Mouse (Mus musculus) CH12.LX (cell line): ENCODE results near the gene Stx4a. TPM values are rescaled to one million over a fixed set of nuclear protein-coding genes. Genes with fewer than 3 reads are reported as not detected.
A peak's percentile ranks its signal among the peaks of the same experiment; 100 is the strongest.

Experiments used
- DNase-seq: peaks from one replicate; pipeline ENCODE4 v3.0.0-alpha.2; 2013; ENCODE audit errors: extremely low read depth
- H3K27ac ChIP-seq: 2 replicates; pipeline ENCODE4 v1.5.1; 2012; ENCODE audit warnings: low read depth, mild to moderate bottlenecking, control low read depth, moderate library complexity; ENCODE audit not compliant: insufficient read depth
- H3K27me3 ChIP-seq: replicated peaks from 2 replicates; pipeline ENCODE3; 2012; ENCODE audit warnings: inconsistent platforms
- H3K36me3 ChIP-seq, 2 experiments: replicated peaks in 1 of 2; 2 replicates each; pipeline versions ENCODE3 to v1.6.1; 2012; ENCODE audit warnings: inconsistent platforms in 1 of 2, low read length in 1 of 2, mild to moderate bottlenecking in 1 of 2, mixed read lengths in 1 of 2, moderate library complexity in 1 of 2; ENCODE audit not compliant: control insufficient read depth in 1 of 2, insufficient read depth in 1 of 2
- H3K4me1 ChIP-seq, 2 experiments: 2 replicates each; pipeline ENCODE4 v1.6.1; 2012; ENCODE audit warnings: inconsistent platforms in 1 of 2, moderate library complexity in 1 of 2; ENCODE audit not compliant: insufficient read depth in 2 of 2, control insufficient read depth in 1 of 2
- H3K4me2 ChIP-seq: 2 replicates; pipeline ENCODE4 v1.6.1; 2012; ENCODE audit warnings: low read depth, mild to moderate bottlenecking, control low read depth; ENCODE audit not compliant: poor library complexity, insufficient read depth, severe bottlenecking
- H3K4me3 ChIP-seq, 3 experiments: fragments of 150-350 bp in 1 of 3; sonication (generic) in 1 of 3; replicated peaks in 1 of 3; 2 replicates each; pipeline versions ENCODE3 to v1.5.1; 2011 to 2012; ENCODE audit warnings: low read depth in 2 of 3, low read length in 2 of 3, mild to moderate bottlenecking in 2 of 3, moderate library complexity in 2 of 3, control low read depth in 1 of 3, improper control_type of control experiment in 1 of 3, inconsistent platforms in 1 of 3, mixed read lengths in 1 of 3; ENCODE audit not compliant: poor library complexity in 1 of 3
- H3K79me2 ChIP-seq: replicated peaks from 2 replicates; pipeline ENCODE4 v1.6.1; 2012; ENCODE audit warnings: mild to moderate bottlenecking, moderate library complexity; ENCODE audit not compliant: control insufficient read depth, poor library complexity, insufficient read depth, severe bottlenecking; ENCODE audit errors: extremely low read depth
- H3K9ac ChIP-seq: 2 replicates; pipeline ENCODE4 v1.6.1; 2012; ENCODE audit warnings: low read depth, mild to moderate bottlenecking, control low read depth, moderate library complexity; ENCODE audit not compliant: insufficient read depth
- H3K9me3 ChIP-seq: replicated peaks from 2 replicates; pipeline ENCODE3; 2012; ENCODE audit warnings: low read length, inconsistent platforms, mixed read lengths
- BHLHE40 ChIP-seq: IDR thresholded peaks from 2 replicates; pipeline ENCODE4 v1.6.1; 2011; ENCODE audit warnings: mild to moderate bottlenecking, low read depth, low read length, improper control_type of control experiment
- CHD1 ChIP-seq: IDR thresholded peaks from 2 replicates; pipeline ENCODE4 v1.6.1; 2012; ENCODE audit warnings: low read depth, low read length, improper control_type of control experiment, inconsistent platforms
- CHD2 ChIP-seq: IDR thresholded peaks from 2 replicates; pipeline ENCODE4 v1.6.1; 2011; ENCODE audit warnings: low read length, improper control_type of control experiment
- CTCF ChIP-seq, 2 experiments: IDR thresholded peaks in 1 of 2; conservative IDR thresholded peaks in 1 of 2; 2 replicates each; pipeline ENCODE4 v1.5.1; 2011 to 2012; ENCODE audit warnings: low read depth in 2 of 2, low read length in 2 of 2, improper control_type of control experiment in 1 of 2, inconsistent platforms in 1 of 2, mild to moderate bottlenecking in 1 of 2, moderate library complexity in 1 of 2
- E2F4 ChIP-seq: IDR thresholded peaks from 2 replicates; pipeline ENCODE4 v1.6.1; 2011; ENCODE audit warnings: low read depth, low read length, improper control_type of control experiment; ENCODE audit not compliant: insufficient replicate concordance
- EP300 ChIP-seq: IDR thresholded peaks from 2 replicates; pipeline ENCODE4 v1.6.1; 2011; ENCODE audit warnings: low read length, improper control_type of control experiment
- ETS1 ChIP-seq: conservative IDR thresholded peaks from 2 replicates; pipeline ENCODE4 v1.6.1; 2012; ENCODE audit warnings: low read depth, mild to moderate bottlenecking, inconsistent platforms, low read length, improper control_type of control experiment, moderate library complexity
- GABPA ChIP-seq: IDR thresholded peaks from 2 replicates; pipeline ENCODE4 v1.6.1; 2012; ENCODE audit warnings: low read depth, low read length, improper control_type of control experiment, inconsistent platforms; ENCODE audit not compliant: insufficient replicate concordance
- HCFC1 ChIP-seq: IDR thresholded peaks from 2 replicates; pipeline ENCODE4 v1.6.1; 2012; ENCODE audit warnings: low read depth, mild to moderate bottlenecking, inconsistent platforms, low read length, improper control_type of control experiment
- IRF4 ChIP-seq: IDR thresholded peaks from 2 replicates; pipeline ENCODE4 v1.6.1; 2014; ENCODE audit warnings: low read depth, mild to moderate bottlenecking, inconsistent platforms, low read length, improper control_type of control experiment
- JUN ChIP-seq: IDR thresholded peaks from 2 replicates; pipeline ENCODE4 v1.6.1; 2011; ENCODE audit warnings: low read depth, mild to moderate bottlenecking, low read length, improper control_type of control experiment, moderate library complexity; ENCODE audit not compliant: insufficient read depth
- JUND ChIP-seq: conservative IDR thresholded peaks from 2 replicates; pipeline ENCODE4 v1.6.1; 2011; ENCODE audit warnings: low read depth, low read length, improper control_type of control experiment
- KAT2A ChIP-seq: IDR thresholded peaks from 2 replicates; pipeline ENCODE4 v1.6.1; 2012; ENCODE audit warnings: low read length, improper control_type of control experiment, inconsistent platforms; ENCODE audit not compliant: insufficient replicate concordance
- MAX ChIP-seq: IDR thresholded peaks from 2 replicates; pipeline ENCODE4 v1.6.1; 2011; ENCODE audit warnings: low read length, improper control_type of control experiment
- MAZ ChIP-seq: IDR thresholded peaks from 2 replicates; pipeline ENCODE4 v1.6.1; 2012; ENCODE audit warnings: low read depth, mild to moderate bottlenecking, inconsistent platforms, low read length, improper control_type of control experiment, moderate library complexity
- MEF2A ChIP-seq: IDR thresholded peaks from 2 replicates; pipeline ENCODE4 v1.6.1; 2014; ENCODE audit warnings: low read depth, mild to moderate bottlenecking, inconsistent platforms, low read length, improper control_type of control experiment, borderline replicate concordance
- MXI1 ChIP-seq: IDR thresholded peaks from 2 replicates; pipeline ENCODE4 v1.6.1; 2011; ENCODE audit warnings: mild to moderate bottlenecking, low read depth, low read length, improper control_type of control experiment
- MYC ChIP-seq: IDR thresholded peaks from 2 replicates; pipeline ENCODE4 v1.6.1; 2011; ENCODE audit warnings: low read depth, mild to moderate bottlenecking, improper control_type of control experiment, low read length
- NELFE ChIP-seq: IDR thresholded peaks from 2 replicates; pipeline ENCODE4 v1.6.1; 2011; ENCODE audit warnings: low read depth, low read length, improper control_type of control experiment
- NRF1 ChIP-seq: IDR thresholded peaks from 2 replicates; pipeline ENCODE4 v1.6.1; 2014; ENCODE audit warnings: low read depth, mild to moderate bottlenecking, inconsistent platforms, low read length, improper control_type of control experiment, moderate library complexity
- PAX5 ChIP-seq: IDR thresholded peaks from 2 replicates; pipeline ENCODE4 v1.6.1; 2012; ENCODE audit warnings: low read length, inconsistent platforms, mixed read lengths
- POLR2A ChIP-seq: IDR thresholded peaks from 2 replicates; pipeline ENCODE4 v1.6.1; 2011; ENCODE audit warnings: low read depth, mild to moderate bottlenecking, improper control_type of control experiment, low read length
- POLR2AphosphoS2 ChIP-seq: IDR thresholded peaks from 2 replicates; pipeline ENCODE4 v1.6.1; 2011; ENCODE audit warnings: low read depth, low read length, improper control_type of control experiment
- RCOR1 ChIP-seq: conservative IDR thresholded peaks from 2 replicates; pipeline ENCODE4 v1.6.1; 2012; ENCODE audit warnings: low read depth, mild to moderate bottlenecking, inconsistent platforms, low read length, improper control_type of control experiment
- SIN3A ChIP-seq: IDR thresholded peaks from 2 replicates; pipeline ENCODE4 v1.6.1; 2012; ENCODE audit warnings: low read length, improper control_type of control experiment, inconsistent platforms
- SMC3 ChIP-seq: IDR thresholded peaks from 2 replicates; pipeline ENCODE4 v1.6.1; 2011; ENCODE audit warnings: low read depth, low read length, improper control_type of control experiment
- TBP ChIP-seq: conservative IDR thresholded peaks from 2 replicates; pipeline ENCODE4 v1.6.1; 2011; ENCODE audit warnings: low read depth, low read length, improper control_type of control experiment
- TCF12 ChIP-seq: IDR thresholded peaks from 2 replicates; pipeline ENCODE4 v1.6.1; 2014; ENCODE audit warnings: low read depth, mild to moderate bottlenecking, inconsistent platforms, low read length, improper control_type of control experiment
- UBTF ChIP-seq: IDR thresholded peaks from 2 replicates; pipeline ENCODE4 v1.6.1; 2012; ENCODE audit warnings: low read depth, mild to moderate bottlenecking, inconsistent platforms, low read length, improper control_type of control experiment, moderate library complexity
- USF1 ChIP-seq: IDR thresholded peaks from 2 replicates; pipeline ENCODE4 v1.6.1; 2014; ENCODE audit warnings: low read depth, mild to moderate bottlenecking, inconsistent platforms, low read length, improper control_type of control experiment
- USF2 ChIP-seq: conservative IDR thresholded peaks from 2 replicates; pipeline ENCODE4 v1.6.1; 2011; ENCODE audit warnings: low read depth, low read length, improper control_type of control experiment
- ZC3H11A ChIP-seq: IDR thresholded peaks from 2 replicates; pipeline ENCODE4 v1.6.1; 2012; ENCODE audit warnings: low read depth, mild to moderate bottlenecking, inconsistent platforms, low read length, improper control_type of control experiment
- ZKSCAN1 ChIP-seq: IDR thresholded peaks from 2 replicates; pipeline ENCODE4 v1.6.1; 2012; ENCODE audit warnings: low read depth, inconsistent platforms, low read length, improper control_type of control experiment, borderline replicate concordance
- ZNF384 ChIP-seq: IDR thresholded peaks from 2 replicates; pipeline ENCODE4 v1.6.1; 2012; ENCODE audit warnings: low read depth, low read length, improper control_type of control experiment, inconsistent platforms
- dilution Hi-C: fragments of 300-500 bp; cut with MboI; formaldehyde crosslinking; loops from 2 replicates; pipeline ENCODE4 v1.14.3; 2020; ENCODE audit warnings: low sequenced_read_pairs; ENCODE audit not compliant: extremely low pct_unique_long_range_greater_than_20kb, extremely low pct_ligation_motif_present
- in situ Hi-C: fragments of 300-500 bp; cut with MboI; formaldehyde crosslinking; loops from 3 replicates; pipeline ENCODE4 v1.14.3; 2019; ENCODE audit warnings: low sequenced_read_pairs, low pct_ligation_motif_present, low pct_unique_long_range_greater_than_20kb, mixed read lengths
- polyA plus RNA-seq: library from polyadenylated mRNA; unstranded; fragments of >175 nt; gene quantifications from 2 replicates; pipeline ENCODE4 v1.2.1, GENCODE M21; 2012; ENCODE audit warnings: low read depth; ENCODE audit not compliant: insufficient read length
- total RNA-seq, 2 experiments: library from RNA; depleted of rRNA; stranded (reverse); fragments of 300-350 nt in 1 of 2; fragments of >200 nt in 1 of 2; gene quantifications; 2 replicates each; pipeline ENCODE4 v1.2.3; 2012 to 2014

The Stx4a gene
- total and polyA plus RNA-seq, 3 experiments, result 16.5 to 50.5 (median 25.4) TPM

- TF ChIP-seq E2F4, result no peak
- no peak for TF ChIP-seq PAX5
- peak; percentile 12; the same call in 1 of the 2 replicates for TF ChIP-seq UBTF
- no peak for TF ChIP-seq ZKSCAN1
- TF ChIP-seq KAT2A, result no peak
- TF ChIP-seq USF2, result no peak
- TF ChIP-seq HCFC1, result no peak
- no peak for TF ChIP-seq POLR2AphosphoS2
- no peak for TF ChIP-seq NELFE
- TF ChIP-seq MEF2A, result no peak
- TF ChIP-seq POLR2A, result peak; percentile 69
- TF ChIP-seq MAX, result no peak
- TF ChIP-seq CTCF (conservative IDR thresholded peaks at IDR 0.05 in 1 of 2, IDR thresholded peaks at IDR 0.05 in 1 of 2; ENCODE audit: low read depth in 2 of 2, low read length in 2 of 2), result no peak
- TF ChIP-seq NRF1, result no peak
- TF ChIP-seq CHD2, result no peak
- no peak for TF ChIP-seq ETS1
- no peak for TF ChIP-seq SMC3
- peak; percentile 21; the same call in 1 of the 2 replicates for TF ChIP-seq SIN3A
Observed at GRCm38 (mm10) chr7:127776426-127776825, 47.7 kb upstream of the Stx4a start, which contains the start of gene Setd1a (continued).

GRCm38 (mm10) chr7:127776878-127777473 is 47.1 kb upstream of the Stx4a start:
- peaks cover 21 to 53% of the 10 kb centered on the region in 2 experiments for H3K36me3 ChIP-seq
- H3K27ac ChIP-seq, result peak overlapping the region; percentile 94
- H3K4me2 ChIP-seq, result peak overlapping the region; percentile 48; the same call in 1 of the 2 replicates
- peak overlapping the region; percentile 67 to 92 (median 71) for H3K4me3 ChIP-seq
- peak overlapping the region; percentile 99 for H3K9ac ChIP-seq
- peak; percentile 94 for DNase-seq
- H3K4me1 ChIP-seq, result peaks cover 9 to 51% of the 10 kb centered on the region in 2 experiments
- in situ Hi-C loops (loop anchor here (5.0 to 25.0 kb wide), 4 partner anchors 40 to 995 kb away; partner anchors contain the start of genes Cdipt, Cdiptos, Prss8 and Tbx6), dilution Hi-C loops (no loop called here)
- peaks cover 23% of the 10 kb centered on the region for H3K79me2 ChIP-seq
- H3K9me3 ChIP-seq, result no peaks in the 10 kb centered on the region
- no peaks in the 10 kb centered on the region for H3K27me3 ChIP-seq
- TF ChIP-seq RCOR1 (no peak; the same call in 1 of the 2 replicates), EP300 (no peak), JUND (no peak), NRF1 (peak; percentile 66), POLR2A (0 out of 2 replicates have a peak, but pooled peaks have one; percentile 41), SIN3A (no peak), MAX (peak; percentile 74; the same call in 1 of the 2 replicates), UBTF (0 out of 2 replicates have a peak, but pooled peaks have one; percentile 40), MYC (no peak), KAT2A (peak; percentile 75; the same call in 1 of the 2 replicates), CHD2 (peak; percentile 80), USF1 (no peak), ZNF384 (peak; percentile 37), NELFE (peak; percentile 54; the same call in 1 of the 2 replicates), SMC3 (no peak), TCF12 (peak; percentile 43), ZC3H11A (peak; percentile 100), JUN (no peak), MAZ (peak; percentile 98), IRF4 (peak; percentile 32; the same call in 1 of the 2 replicates), MXI1 (peak; percentile 36), POLR2AphosphoS2 (0 out of 2 replicates have a peak, but pooled peaks have one; percentile 15), TBP (no peak), BHLHE40 (peak; percentile 67), CHD1 (0 out of 2 replicates have a peak, but pooled peaks have one; percentile 32), ZKSCAN1 (no peak), USF2 (no peak), GABPA (no peak; the same call in 1 of the 2 replicates)
